Mouse (Mus musculus) thymus, postnatal 0 days (tissue): Measurements from ENCODE around the gene Pde4c. TPM values are rescaled to one million over a fixed set of nuclear protein-coding genes. Genes with fewer than 3 reads are reported as not detected.

Experiments used
- DNase-seq: peaks from one replicate; pipeline ENCODE4 v3.0.0-alpha.2; 2015; ENCODE audit warnings: low spot score
- polyA plus RNA-seq: library from polyadenylated mRNA; unstranded; fragments of >200 nt; fragmentation: Nextera tagmentation; extraction: Ambion mirVana; gene quantifications from 2 replicates; pipeline ENCODE4 v1.2.1, GENCODE M21; 2015

The Pde4c gene
- polyA plus RNA-seq, 1 experiment from 2014 or later, result 0.35 TPM

DNA sequence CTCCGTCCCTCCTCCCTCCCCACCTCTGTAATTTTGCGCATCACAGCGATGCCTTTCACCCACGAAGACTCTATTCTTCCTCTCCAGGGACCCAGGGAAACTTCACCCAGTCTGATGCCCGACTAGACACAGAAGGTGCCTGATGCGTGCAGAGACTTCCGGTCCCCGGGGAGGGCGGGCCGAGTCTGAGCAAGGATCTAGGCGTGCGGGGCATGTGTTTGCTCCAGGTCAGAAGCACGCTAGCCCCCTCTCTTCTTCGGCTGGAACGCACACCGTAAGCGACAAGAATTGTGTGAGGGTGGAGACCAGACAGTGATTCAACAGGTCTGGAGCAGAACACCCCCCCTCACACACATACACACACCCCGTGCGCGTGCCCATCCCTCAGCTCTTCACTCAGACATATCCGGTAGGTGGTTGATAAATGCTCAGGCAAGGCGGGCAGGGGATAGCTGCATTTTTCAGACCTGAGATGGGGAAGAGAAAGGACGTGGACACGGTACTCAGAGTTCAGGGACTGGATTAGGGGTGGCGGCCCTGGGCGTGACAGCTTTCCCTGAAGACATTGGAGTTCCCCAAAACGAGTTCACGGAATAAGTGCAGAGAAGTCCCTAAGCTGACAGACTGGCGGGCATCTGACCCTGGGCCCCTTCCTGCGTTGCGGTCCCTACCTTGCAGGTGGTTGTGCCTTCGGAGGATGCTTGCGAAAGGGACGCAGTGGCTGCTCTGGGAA is 42.5 kb downstream of the Pde4c start:
- peak; percentile 63 for DNase-seq

DNA sequence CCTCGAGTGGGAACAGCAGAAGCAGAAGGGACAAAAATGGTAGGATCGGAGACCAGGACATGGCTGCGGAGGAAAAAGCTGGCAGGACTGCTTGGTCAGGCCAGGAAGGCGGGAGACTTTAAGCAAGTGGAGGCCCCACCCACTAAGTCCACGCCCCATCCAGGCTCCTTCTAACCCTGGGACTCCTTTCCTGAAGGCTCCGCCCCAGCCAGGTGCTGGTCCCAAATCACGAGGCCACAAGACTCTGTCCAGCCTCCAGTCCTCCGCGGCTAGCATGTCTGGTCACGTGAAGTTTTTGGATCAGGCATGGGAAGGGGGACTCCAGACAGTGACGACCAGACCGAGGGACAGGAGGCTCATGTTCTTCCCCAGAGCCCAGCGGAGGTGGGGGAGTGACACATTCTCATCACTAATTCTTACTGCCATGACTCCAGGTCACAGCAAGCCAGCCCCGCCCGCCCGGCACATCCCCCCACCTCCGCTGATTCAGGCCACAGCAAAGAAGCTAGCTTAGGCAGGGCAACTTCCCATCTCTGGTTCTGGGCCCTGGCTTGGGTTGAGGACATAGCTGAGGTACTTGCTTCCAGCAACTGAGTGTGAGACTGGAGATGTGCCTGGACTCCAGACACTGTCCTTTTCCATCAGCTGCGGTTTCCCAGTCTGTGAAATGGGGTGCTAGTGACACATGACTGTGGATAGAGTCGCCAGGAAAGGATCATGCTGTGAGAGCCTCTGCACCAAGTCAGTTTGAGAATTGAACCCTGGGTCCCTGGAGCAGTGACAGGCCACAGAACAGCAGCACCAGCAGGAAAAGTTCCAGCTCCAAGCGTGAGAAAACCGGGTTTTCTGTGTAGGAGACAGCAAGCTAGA is 43.3 kb downstream of the Pde4c start:
- no peak for DNase-seq

GRCm38 (mm10) chr8:70767503-70767902 is 44.0 kb downstream of the Pde4c start:
- no peak for DNase-seq

DNA sequence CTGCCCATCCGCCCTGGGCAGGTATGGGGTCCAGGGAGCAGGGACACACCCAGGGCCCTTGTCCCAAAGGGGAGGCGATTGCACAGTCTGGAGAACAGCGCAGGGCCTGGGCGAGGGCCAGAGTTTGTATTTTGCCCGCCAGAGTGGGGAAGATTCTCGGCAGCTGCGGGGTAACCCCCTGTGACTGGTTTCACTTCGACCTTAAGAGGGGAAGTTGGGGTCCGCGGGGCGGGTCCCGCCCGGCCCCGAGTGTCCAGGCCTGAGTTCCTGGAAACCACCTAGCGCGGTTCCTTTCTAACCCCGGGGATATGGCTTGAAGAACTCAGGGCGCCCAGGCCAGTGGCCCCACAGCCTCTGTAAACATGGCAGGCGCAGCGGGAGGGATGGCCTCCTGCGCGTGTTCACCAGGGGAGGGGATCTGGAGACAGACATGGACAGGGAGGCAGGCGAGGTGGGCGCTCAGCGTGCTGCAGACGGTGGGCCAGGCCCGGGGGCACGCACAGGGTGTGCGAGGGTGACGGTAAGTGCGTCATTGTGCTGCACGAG is 44.8 kb downstream of the Pde4c start:
- DNase-seq, result no peak

- DNase-seq, result no peak
These were observed 45.4 kb downstream of the Pde4c start for GRCm38 (mm10) chr8:70768956-70769355.

DNA sequence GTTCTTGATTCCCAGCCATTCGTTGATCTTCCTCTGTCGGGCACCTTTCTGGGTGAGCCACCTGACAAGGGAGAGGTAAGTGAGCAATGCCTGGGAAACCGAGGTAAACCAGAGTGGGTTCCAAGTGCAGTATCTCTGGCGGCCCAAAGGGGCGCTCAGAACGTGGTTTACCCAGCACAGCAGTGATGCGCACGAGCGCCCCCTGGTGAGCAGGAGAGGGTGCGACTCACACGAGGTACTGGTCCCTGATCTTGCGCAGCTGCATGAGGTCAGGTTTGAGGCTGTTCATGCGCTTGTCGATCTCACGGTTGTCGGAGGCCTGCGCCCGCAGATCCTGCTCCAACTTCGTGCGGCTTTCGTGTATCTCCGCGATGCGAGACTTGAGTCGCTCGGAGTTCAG is 45.8 kb downstream of the Pde4c start:
- peak; percentile 97 for DNase-seq

DNA sequence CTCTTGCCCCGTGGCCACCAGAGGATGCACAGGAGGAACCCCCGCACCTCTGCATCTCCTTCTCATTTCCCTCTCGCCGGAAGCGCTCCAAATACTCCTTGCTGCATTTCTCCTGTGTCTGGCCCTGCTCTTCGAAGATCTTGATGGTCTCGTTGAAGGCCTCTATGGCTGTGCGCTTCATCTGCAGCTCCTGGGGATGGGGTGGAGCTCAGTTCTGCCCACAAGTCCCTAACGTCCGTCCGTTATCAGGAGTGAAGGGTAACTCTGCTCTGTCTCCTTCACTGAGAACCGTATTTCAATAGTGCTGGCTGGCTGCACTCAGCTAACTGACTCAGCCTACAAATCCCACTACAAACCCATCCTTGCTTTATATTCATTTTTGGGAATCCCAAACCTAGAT is 46.3 kb downstream of the Pde4c start:
- DNase-seq, result no peak

- no peak for DNase-seq
These were observed 47.2 kb downstream of the Pde4c start for GRCm38 (mm10) chr8:70770748-70771147.

GRCm38 (mm10) chr8:70771217-70771616 is 47.7 kb downstream of the Pde4c start:
- DNase-seq, result no peak

DNA sequence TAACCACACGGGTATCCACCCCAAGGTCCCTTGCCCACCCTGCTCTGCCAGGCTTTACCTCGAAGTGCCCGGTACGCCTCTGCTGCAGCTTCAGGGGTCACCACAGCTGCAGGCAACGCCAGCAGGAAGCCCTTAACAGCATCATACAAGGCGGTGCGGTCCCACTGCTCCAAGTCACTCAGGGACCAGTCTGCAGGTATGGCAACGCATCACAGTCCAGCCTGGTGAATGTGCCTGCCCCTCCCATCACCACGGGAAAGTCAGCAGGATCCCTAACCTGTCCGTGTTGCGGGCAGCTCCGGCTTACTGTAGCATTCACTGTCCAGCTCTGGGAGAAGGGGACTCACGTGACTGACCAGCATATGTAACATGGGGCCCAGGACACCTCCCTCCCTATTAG is 48.6 kb downstream of the Pde4c start:
- DNase-seq, result no peak

GRCm38 (mm10) chr8:70772890-70773289 is 49.4 kb downstream of the Pde4c start:
- DNase-seq, result no peak

DNA sequence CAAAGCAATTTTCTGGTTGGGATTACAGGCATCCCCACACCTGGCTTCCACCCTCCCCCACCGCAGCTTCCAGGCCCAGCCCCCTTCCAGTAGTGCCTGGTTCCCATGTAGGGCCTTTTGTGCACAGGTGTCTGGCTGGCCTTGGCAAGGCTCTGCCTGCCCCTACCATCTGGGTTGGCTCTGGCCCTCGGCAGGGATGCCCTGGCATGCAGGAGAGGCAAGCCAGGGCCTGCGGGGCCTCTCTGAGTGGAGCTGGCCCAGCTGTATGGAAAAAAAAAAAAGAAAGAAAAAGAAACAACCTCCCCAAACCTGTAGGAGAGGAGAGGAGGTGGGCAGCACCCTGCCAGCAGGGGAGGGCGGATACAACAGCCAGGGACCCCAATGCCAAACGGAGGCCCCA is 49.9 kb downstream of the Pde4c start:
- no peak for DNase-seq

GRCm38 (mm10) chr8:70773833-70774232 is 50.3 kb downstream of the Pde4c start:
- DNase-seq, result no peak

DNA sequence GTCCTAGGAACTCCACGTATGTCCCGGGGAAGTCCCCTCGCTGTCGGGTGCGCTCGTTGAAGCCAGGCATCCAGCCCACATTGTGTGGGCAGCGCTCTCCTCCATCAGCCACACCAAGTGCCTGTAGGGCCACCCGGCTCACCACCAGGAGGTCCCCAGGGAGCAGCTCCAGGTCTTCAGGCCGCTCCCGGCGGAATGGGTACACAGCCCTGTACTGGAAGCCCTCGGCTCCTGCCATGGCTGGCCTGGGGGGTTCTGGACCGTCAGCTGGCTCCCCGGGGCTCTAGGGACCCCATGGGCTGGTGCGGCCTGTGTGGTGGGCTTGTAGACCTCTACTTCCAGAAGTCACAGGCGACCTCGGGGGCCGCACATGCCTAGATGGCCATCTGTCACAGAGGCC is 51.2 kb downstream of the Pde4c start:
- DNase-seq, result no peak

DNA sequence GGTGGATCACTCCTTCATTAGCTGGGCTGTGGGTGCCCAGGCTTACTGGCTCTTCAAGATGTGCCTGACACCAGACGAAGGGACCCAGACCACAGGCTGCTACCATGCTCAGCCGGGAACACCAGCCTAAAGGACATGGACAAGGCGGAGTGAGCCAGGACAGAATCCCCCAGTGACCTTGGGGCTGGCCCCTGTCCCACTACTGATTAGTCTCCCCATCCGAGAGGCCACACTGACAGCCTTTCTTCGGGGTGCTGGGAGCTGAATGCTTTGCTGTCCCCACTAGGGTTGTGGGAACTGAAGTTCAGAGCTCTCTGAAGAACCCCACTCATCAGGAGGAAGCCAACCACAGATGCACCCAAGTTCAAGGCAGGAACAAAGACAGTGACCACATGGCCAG is 51.7 kb downstream of the Pde4c start:
- DNase-seq, result no peak

GRCm38 (mm10) chr8:70775851-70776495 is 52.5 kb downstream of the Pde4c start:
- no peak for DNase-seq

DNA sequence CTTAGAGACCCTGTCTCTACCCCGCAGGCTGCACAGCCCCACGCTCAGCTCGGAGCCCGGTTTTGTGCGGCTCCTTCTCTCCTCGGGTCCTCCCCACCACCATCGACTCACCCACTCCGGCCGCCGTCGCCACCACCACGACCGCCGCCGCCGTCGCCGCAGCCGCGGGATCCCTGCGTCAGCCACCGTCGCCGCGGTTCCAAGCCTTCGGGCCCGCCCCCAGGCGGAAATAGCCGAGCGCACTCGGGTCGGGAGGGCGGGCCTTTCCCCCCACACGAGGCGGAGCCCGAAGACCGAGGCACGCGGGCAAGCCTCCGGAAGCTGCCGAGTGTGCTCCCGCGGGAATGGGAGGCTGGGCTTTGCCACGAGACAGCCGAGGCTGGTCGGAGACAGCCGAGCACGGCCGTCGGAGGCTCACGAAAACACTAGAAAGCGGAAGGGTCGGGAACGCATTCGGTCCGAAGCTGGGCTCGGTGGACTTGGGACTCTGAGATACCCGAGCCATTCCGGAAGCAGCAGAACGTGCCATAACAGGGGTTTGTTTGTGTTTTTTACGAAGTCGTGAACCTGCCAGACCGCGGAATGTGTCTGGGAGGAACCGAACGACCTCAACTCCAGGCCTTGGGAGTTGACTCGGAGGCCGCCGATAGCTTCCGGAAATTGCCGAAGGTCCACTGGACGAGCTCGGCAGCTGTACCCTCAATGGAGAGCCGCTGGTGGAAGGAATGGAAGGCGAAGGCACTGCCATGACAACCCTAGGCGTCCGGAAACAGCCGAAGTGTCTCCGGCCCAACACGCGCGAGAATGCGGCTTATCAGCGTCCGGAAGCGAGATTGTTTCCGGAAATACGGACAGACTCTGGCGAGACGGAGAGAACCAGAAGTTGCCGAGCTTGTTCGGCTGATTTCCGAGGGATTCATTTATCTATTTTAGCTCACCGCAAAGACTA is 53.2 kb downstream of the Pde4c start, which contains the start of gene Pik3r2:
Gene Pik3r2 (minus strand): TSS at position 218 of the 949 bp plus-strand sequence.
- DNase-seq, result peak; percentile 99

GRCm38 (mm10) chr8:70780093-70780492 is 56.6 kb downstream of the Pde4c start:
- no peak for DNase-seq

- no peak for DNase-seq
These were observed 63.0 kb downstream of the Pde4c start for GRCm38 (mm10) chr8:70786291-70787050.

DNA sequence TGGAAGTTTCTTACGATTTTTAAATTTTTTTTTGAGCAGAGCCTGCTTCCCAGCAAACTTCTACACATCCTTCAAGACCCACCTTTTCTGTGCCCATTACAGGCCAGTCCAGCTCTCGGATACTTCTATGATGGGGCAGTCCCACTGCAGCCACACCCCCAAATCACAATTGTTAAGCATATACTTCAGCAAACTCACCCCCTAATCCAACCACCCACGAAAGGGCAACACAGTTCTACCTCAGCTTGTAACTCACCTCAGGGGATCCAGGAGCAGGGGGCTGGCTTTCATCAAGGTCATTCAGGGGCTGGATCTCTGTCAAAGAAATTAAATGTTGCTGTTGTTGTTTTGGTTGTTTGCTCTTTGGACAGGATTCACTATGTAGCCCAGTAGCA is 63.5 kb downstream of the Pde4c start:
- no peak for DNase-seq
